Mouse (Mus musculus) lung, embryonic 15.5 days (tissue): ENCODE results near the gene 2610507B11Rik. TPM values are rescaled to one million over a fixed set of nuclear protein-coding genes. Genes with fewer than 3 reads are reported as not detected.

Experiments used
- ATAC-seq: fragments of 200-750 bp; cut with Nextera tagmentation; 2 replicates; pipeline ENCODE4 v1.8.0; 2017; ENCODE audit warnings: moderate number of reproducible peaks, borderline replicate concordance; ENCODE audit not compliant: low FRiP score, low TSS enrichment; ENCODE audit errors: extremely low read depth
- H3K27ac ChIP-seq: fragments of 300-500 bp; sonication (generic); 2 replicates; pipeline ENCODE4 v1.5.1; 2015; ENCODE audit warnings: moderate library complexity, mild to moderate bottlenecking, inconsistent platforms
- H3K27me3 ChIP-seq: fragments of 300-500 bp; sonication (generic); 2 replicates; pipeline ENCODE4 v1.6.1; 2015; ENCODE audit warnings: inconsistent platforms
- H3K36me3 ChIP-seq: fragments of 300-500 bp; sonication (generic); 2 replicates; pipeline ENCODE4 v1.6.1; 2015; ENCODE audit warnings: inconsistent platforms
- H3K4me1 ChIP-seq: fragments of 300-500 bp; sonication (generic); 2 replicates; pipeline ENCODE4 v1.6.1; 2015; ENCODE audit warnings: inconsistent platforms
- H3K4me2 ChIP-seq: fragments of 300-500 bp; sonication (generic); 2 replicates; pipeline ENCODE4 v1.6.1; 2015; ENCODE audit warnings: inconsistent platforms, mild to moderate bottlenecking, moderate library complexity
- H3K4me3 ChIP-seq: fragments of 300-500 bp; sonication (generic); 2 replicates; pipeline ENCODE4 v1.5.1; 2015; ENCODE audit warnings: mild to moderate bottlenecking, inconsistent platforms
- H3K9ac ChIP-seq: fragments of 300-500 bp; sonication (generic); 2 replicates; pipeline ENCODE4 v1.6.1; 2015; ENCODE audit warnings: inconsistent platforms
- H3K9me3 ChIP-seq: fragments of 300-500 bp; sonication (generic); 2 replicates; pipeline ENCODE4 v1.6.1; 2016; ENCODE audit warnings: inconsistent platforms
- WGBS: fragments of 180-500 bp; shearing (Covaris S2); methylation state at CpG from one replicate; pipeline ENCODE4 v1.1.7; 2015; 5-methylcytosine and 5-hydroxymethylcytosine counted together
- polyA plus RNA-seq: library from polyadenylated mRNA; unstranded; fragments of >200 nt; fragmentation: Nextera tagmentation; extraction: Ambion mirVana; gene quantifications from 2 replicates; pipeline ENCODE4 v1.2.1, GENCODE M21; 2015

The 2610507B11Rik gene
- polyA plus RNA-seq: 71.1 and 75.9 TPM in 2 replicates

GRCm38 (mm10) chr11:78261380-78262352 is at the start of gene 2610507B11Rik:
TSS of gene 2610507B11Rik (plus strand) at chr11:78261752.
- H3K4me2 ChIP-seq: peak within 1 kb of the TSS; percentile 77
- peaks cover 8% of the 10 kb centered on the region; the same call in 1 of the 2 replicates for H3K4me1 ChIP-seq
- no peaks in the 10 kb centered on the region for H3K9me3 ChIP-seq
- under 1% methylated on average over 113 of the region's 115 CpGs for WGBS
- H3K36me3 ChIP-seq: peaks cover 31% of the 10 kb centered on the region
- peak within 1 kb of the TSS; percentile 89 for H3K27ac ChIP-seq
- peak; percentile 97 for ATAC-seq
- H3K27me3 ChIP-seq: peaks cover 12% of the 10 kb centered on the region; the same call in 1 of the 2 replicates
- H3K9ac ChIP-seq: peak within 1 kb of the TSS; percentile 80
- H3K4me3 ChIP-seq: peak within 1 kb of the TSS; percentile 99

- no peaks in the 10 kb centered on the region for H3K27me3 ChIP-seq
- peaks cover 89% of the 10 kb centered on the region for H3K36me3 ChIP-seq
- no peaks in the 10 kb centered on the region for H3K9me3 ChIP-seq
- H3K4me3 ChIP-seq: no peak overlapping the region
- no peak overlapping the region for H3K4me2 ChIP-seq
- H3K4me1 ChIP-seq: no peaks in the 10 kb centered on the region
- no peak overlapping the region for H3K9ac ChIP-seq
- 79% methylated on average over 14 of the region's 14 CpGs for WGBS
- no peak overlapping the region for H3K27ac ChIP-seq
- no peak for ATAC-seq
Observed at GRCm38 (mm10) chr11:78213086-78213817, 48.3 kb upstream of the 2610507B11Rik start.

DNA sequence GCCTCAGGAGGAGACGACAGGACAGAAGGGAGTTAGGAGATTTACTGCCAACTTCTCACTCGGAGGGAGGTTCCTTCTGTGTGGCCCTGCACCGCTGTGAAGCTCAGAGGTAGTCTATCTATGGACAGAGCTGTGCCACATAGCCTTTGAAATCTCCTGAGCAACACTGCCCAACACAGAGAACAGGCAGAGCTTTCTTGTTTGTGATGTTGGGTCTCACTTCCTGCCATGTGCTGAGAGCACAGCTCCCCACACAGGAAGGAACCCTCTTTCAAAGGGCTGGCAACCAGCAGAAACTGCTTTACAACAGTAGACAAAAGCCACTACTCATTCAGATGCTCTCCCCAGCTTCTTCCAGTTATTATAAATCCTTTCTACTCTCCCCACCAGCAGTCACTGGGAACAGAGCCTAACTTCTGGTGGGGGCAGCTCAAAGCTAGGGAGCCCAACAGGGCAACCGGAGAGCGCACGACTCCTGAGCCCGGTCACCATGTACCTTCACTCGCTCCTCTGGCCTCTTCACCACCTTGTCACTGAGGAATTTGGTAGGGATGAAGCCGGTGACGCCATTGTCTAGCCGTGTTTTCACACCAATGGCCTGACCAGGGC is 45.7 kb upstream of the 2610507B11Rik start:
- H3K4me2 ChIP-seq: no peak overlapping the region
- peaks cover 88% of the 10 kb centered on the region for H3K36me3 ChIP-seq
- no peak overlapping the region for H3K4me3 ChIP-seq
- H3K9me3 ChIP-seq: no peaks in the 10 kb centered on the region
- H3K9ac ChIP-seq: no peak overlapping the region
- no peak for ATAC-seq
- WGBS: 89% methylated on average over 11 of the region's 11 CpGs
- no peaks in the 10 kb centered on the region for H3K4me1 ChIP-seq
- H3K27ac ChIP-seq: no peak overlapping the region
- H3K27me3 ChIP-seq: no peaks in the 10 kb centered on the region

GRCm38 (mm10) chr11:78223586-78223985 is 38.0 kb upstream of the 2610507B11Rik start:
- Histone ChIP-seq H3K4me1 (no peaks in the 10 kb centered on the region), H3K9ac (no peak overlapping the region), H3K36me3 (peaks cover 96% of the 10 kb centered on the region), H3K4me2 (no peak overlapping the region), H3K27me3 (no peaks in the 10 kb centered on the region), H3K9me3 (no peaks in the 10 kb centered on the region), H3K27ac (no peak overlapping the region), H3K4me3 (no peak overlapping the region)
- ATAC-seq: no peak
- WGBS: 86% methylated on average over 4 of the region's 4 CpGs

DNA sequence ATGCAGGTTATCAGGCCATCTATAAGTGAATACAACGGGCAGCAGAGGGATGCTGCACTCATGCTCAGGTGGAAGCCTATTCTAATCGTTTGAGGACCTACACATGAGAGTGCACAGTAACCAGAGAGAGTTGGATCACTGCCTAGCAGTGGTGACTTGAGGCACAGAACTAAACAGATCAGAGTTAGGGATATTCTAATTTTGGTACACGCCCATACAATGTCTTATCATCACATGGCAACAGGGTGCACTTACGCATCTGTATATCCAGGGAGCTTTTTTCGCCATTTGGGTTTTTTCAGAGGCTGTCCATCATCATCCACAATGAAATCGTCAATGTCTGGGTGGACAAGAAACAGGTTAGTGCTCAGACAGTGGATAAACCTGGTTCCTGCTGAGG is 30.0 kb upstream of the 2610507B11Rik start:
- no peak for ATAC-seq
- Histone ChIP-seq H3K9me3 (no peaks in the 10 kb centered on the region), H3K4me2 (no peak overlapping the region), H3K27ac (no peak overlapping the region), H3K36me3 (peaks cover 91% of the 10 kb centered on the region), H3K4me3 (no peak overlapping the region), H3K4me1 (no peaks in the 10 kb centered on the region), H3K27me3 (no peaks in the 10 kb centered on the region), H3K9ac (no peak overlapping the region)
- WGBS: 92% methylated on average over 6 of the region's 6 CpGs

GRCm38 (mm10) chr11:78240193-78240857 is 21.2 kb upstream of the 2610507B11Rik start:
- peaks cover 11% of the 10 kb centered on the region for H3K4me1 ChIP-seq
- no peaks in the 10 kb centered on the region for H3K9me3 ChIP-seq
- H3K36me3 ChIP-seq: peaks cover 32% of the 10 kb centered on the region
- WGBS: 81% methylated on average over 9 of the region's 9 CpGs
- no peak overlapping the region for H3K27ac ChIP-seq
- no peak for ATAC-seq
- no peak overlapping the region for H3K4me2 ChIP-seq
- no peaks in the 10 kb centered on the region for H3K27me3 ChIP-seq
- H3K9ac ChIP-seq: no peak overlapping the region
- H3K4me3 ChIP-seq: no peak overlapping the region

DNA sequence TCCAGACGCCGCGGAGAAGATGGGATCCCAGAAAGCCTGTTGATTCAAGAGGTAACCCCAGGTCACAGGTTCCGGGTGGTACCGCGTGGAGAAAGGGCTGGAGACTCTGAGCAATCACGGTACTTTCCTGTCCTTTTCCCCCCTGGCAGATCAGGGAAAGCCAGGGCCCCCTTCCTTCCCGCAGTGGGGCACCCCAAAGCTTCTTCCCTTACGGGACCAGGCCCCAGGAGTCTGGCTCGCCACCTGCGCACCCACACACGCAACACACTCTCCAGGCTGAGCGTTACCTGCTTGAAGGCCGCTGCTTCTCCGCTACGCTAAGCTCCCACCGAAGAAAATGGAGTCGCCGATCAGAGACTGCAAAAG is 16.3 kb upstream of the 2610507B11Rik start:
- H3K9me3 ChIP-seq: no peaks in the 10 kb centered on the region
- H3K4me2 ChIP-seq: peak overlapping the region; percentile 69
- 0 out of 2 replicates have a peak, but pooled peaks have one; percentile 12 for ATAC-seq
- under 1% methylated on average over 19 of the region's 19 CpGs for WGBS
- H3K27me3 ChIP-seq: no peaks in the 10 kb centered on the region
- peak overlapping the region; percentile 97 for H3K27ac ChIP-seq
- H3K36me3 ChIP-seq: peaks cover 7% of the 10 kb centered on the region; the same call in 1 of the 2 replicates
- H3K4me3 ChIP-seq: peak overlapping the region; percentile 90
- H3K4me1 ChIP-seq: peaks cover 33% of the 10 kb centered on the region
- peak overlapping the region; percentile 90 for H3K9ac ChIP-seq

GRCm38 (mm10) chr11:78245627-78246317 is 15.8 kb upstream of the 2610507B11Rik start, which contains the start of the genes Sdf2 and Supt6:
TSS of gene Sdf2 (plus strand) at chr11:78245746.
TSS of gene Supt6 (minus strand) at chr11:78245987.
- Histone ChIP-seq H3K9ac (peak within 1 kb of the TSS; percentile 90), H3K9me3 (no peaks in the 10 kb centered on the region), H3K4me3 (peak within 1 kb of the TSS; percentile 90), H3K4me1 (peaks cover 33% of the 10 kb centered on the region), H3K36me3 (peaks cover 3% of the 10 kb centered on the region; the same call in 1 of the 2 replicates), H3K27ac (peak within 1 kb of the TSS; percentile 97), H3K27me3 (no peaks in the 10 kb centered on the region), H3K4me2 (peak within 1 kb of the TSS; percentile 69)
- WGBS: under 1% methylated on average over 50 of the region's 50 CpGs
- peak; percentile 93 for ATAC-seq

- Histone ChIP-seq H3K4me1 (peaks cover 33% of the 10 kb centered on the region), H3K4me3 (peak overlapping the region; percentile 90), H3K27me3 (no peaks in the 10 kb centered on the region), H3K9ac (peak overlapping the region; percentile 90), H3K36me3 (peaks cover 8% of the 10 kb centered on the region), H3K9me3 (no peaks in the 10 kb centered on the region), H3K27ac (peak overlapping the region; percentile 97), H3K4me2 (peak overlapping the region; percentile 69)
- 19% methylated on average over 7 of the region's 7 CpGs for WGBS
- ATAC-seq: no peak
Observed at GRCm38 (mm10) chr11:78246318-78247011, 15.1 kb upstream of the 2610507B11Rik start.

- WGBS: 36% methylated on average over 3 of the region's 3 CpGs
- Histone ChIP-seq H3K27ac (peak overlapping the region; percentile 97), H3K4me1 (peaks cover 33% of the 10 kb centered on the region), H3K36me3 (peaks cover 13% of the 10 kb centered on the region), H3K4me2 (peak overlapping the region; percentile 69), H3K27me3 (no peaks in the 10 kb centered on the region), H3K4me3 (peak overlapping the region; percentile 90), H3K9ac (peak overlapping the region; percentile 90; the same call in 1 of the 2 replicates), H3K9me3 (no peaks in the 10 kb centered on the region)
- ATAC-seq: no peak
Observed at GRCm38 (mm10) chr11:78247012-78247348, 14.6 kb upstream of the 2610507B11Rik start.
